Mouse (Mus musculus) midbrain, embryonic 12.5 days (tissue): ENCODE data around the gene Hsbp1. TPM values are rescaled to one million over a fixed set of nuclear protein-coding genes. Genes with fewer than 3 reads are reported as not detected.

Experiments
- ATAC-seq: fragments of 200-750 bp; cut with Nextera tagmentation; 2 replicates; pipeline ENCODE4 v1.8.0; 2017; ENCODE audit warnings: low read depth, moderate TSS enrichment, moderate library complexity; ENCODE audit not compliant: low FRiP score
- H3K27ac ChIP-seq: fragments of 300-500 bp; sonication (generic); replicated peaks from 2 replicates; pipeline ENCODE4 v1.5.1; 2016; ENCODE audit warnings: mild to moderate bottlenecking
- H3K27me3 ChIP-seq: fragments of 300-500 bp; sonication (generic); 2 replicates; pipeline ENCODE4 v1.6.1; 2016; ENCODE audit warnings: mild to moderate bottlenecking
- H3K36me3 ChIP-seq: fragments of 300-500 bp; sonication (generic); 2 replicates; pipeline ENCODE4 v1.6.1; 2016
- H3K4me1 ChIP-seq: fragments of 300-500 bp; sonication (generic); 2 replicates; pipeline ENCODE4 v1.6.1; 2016
- H3K4me2 ChIP-seq: fragments of 300-500 bp; sonication (generic); replicated peaks from 2 replicates; pipeline ENCODE4 v1.6.1; 2016; ENCODE audit warnings: mild to moderate bottlenecking, moderate library complexity
- H3K4me3 ChIP-seq: fragments of 300-500 bp; sonication (generic); 2 replicates; pipeline ENCODE4 v1.5.1; 2016; ENCODE audit warnings: mild to moderate bottlenecking
- H3K9ac ChIP-seq: fragments of 300-500 bp; sonication (generic); replicated peaks from 2 replicates; pipeline ENCODE4 v1.6.1; 2016; ENCODE audit warnings: mild to moderate bottlenecking, moderate library complexity
- H3K9me3 ChIP-seq: fragments of 300-500 bp; sonication (generic); 2 replicates; pipeline ENCODE4 v1.6.1; 2016; ENCODE audit warnings: mild to moderate bottlenecking
- WGBS: fragments of 180-500 bp; shearing (Covaris S2); methylation state at CpG from one replicate; pipeline ENCODE4 v1.1.7; 2016; 5-methylcytosine and 5-hydroxymethylcytosine counted together
- polyA plus RNA-seq: library from polyadenylated mRNA; unstranded; fragments of >200 nt; fragmentation: Nextera tagmentation; extraction: Ambion mirVana; gene quantifications from 2 replicates; pipeline ENCODE4 v1.2.1, GENCODE M21; 2016

Hsbp1 gene
- polyA plus RNA-seq, 1 experiment from 2014 or later, result 391 TPM

DNA sequence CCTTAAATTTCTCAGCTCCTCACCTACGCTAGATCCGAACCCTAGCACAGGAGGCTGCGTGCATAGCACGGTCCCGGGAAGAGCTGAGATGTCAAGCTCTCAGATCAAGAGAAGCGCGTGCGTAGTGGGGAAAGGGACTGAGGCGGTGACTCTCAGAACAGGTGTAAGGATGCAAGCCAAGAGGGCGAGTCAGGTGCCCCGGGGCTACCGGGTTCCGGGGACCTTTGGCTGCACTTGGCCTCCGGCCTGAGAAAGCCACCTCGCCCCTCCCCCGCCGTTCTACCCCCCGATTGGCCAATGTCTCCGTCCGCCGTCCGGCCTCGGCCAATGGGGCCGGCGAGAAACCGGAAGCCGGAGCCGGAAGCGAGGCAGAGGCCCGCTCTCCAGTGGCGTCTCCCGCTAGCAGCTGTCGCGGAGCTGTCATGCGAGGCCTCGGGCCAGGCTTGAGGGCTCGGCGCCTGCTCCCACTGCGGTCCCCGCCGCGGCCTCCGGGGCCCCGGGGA lies 50.3 kb downstream of the Hsbp1 start, which contains the start of gene Mlycd:
Gene Mlycd, plus strand, starts transcription at position 355 of the 503 bp plus-strand sequence.
- Histone ChIP-seq H3K4me2 (peak within 1 kb of the TSS; percentile 100), H3K36me3 (0 out of 2 replicates have a peak, but pooled peaks cover 9% of the 10 kb centered on the region), H3K27ac (peak within 1 kb of the TSS; percentile 92), H3K4me1 (peaks cover 9% of the 10 kb centered on the region), H3K9ac (peak within 1 kb of the TSS; percentile 88), H3K4me3 (peak within 1 kb of the TSS; percentile 97), H3K27me3 (no peaks in the 10 kb centered on the region), H3K9me3 (no peaks in the 10 kb centered on the region)
- ATAC-seq, result peak; percentile 97
- 2% methylated on average over 44 of the region's 44 CpGs for WGBS

GRCm38 (mm10) chr8:119395072-119395950 lies 51.0 kb downstream of the Hsbp1 start:
- Histone ChIP-seq H3K27ac (peak overlapping the region; percentile 92), H3K9ac (peak overlapping the region; percentile 88), H3K27me3 (no peaks in the 10 kb centered on the region), H3K4me3 (peak overlapping the region; percentile 97), H3K4me2 (peak overlapping the region; percentile 100), H3K9me3 (no peaks in the 10 kb centered on the region), H3K4me1 (peaks cover 9% of the 10 kb centered on the region), H3K36me3 (0 out of 2 replicates have a peak, but pooled peaks cover 9% of the 10 kb centered on the region)
- WGBS, result 7% methylated on average over 72 of the region's 83 CpGs
- ATAC-seq, result peak; percentile 67

Other genes starting within 250 kb of the Hsbp1 start
- 14.4 and 14.6 TPM in 2 replicates for gene Mlycd, start 50.4 kb downstream of the Hsbp1 start, polyA plus RNA-seq
- gene Osgin1, start 89.6 kb downstream of the Hsbp1 start, polyA plus RNA-seq, result 0.14 and 0.22 TPM in 2 replicates
- gene Necab2, start 102.2 kb downstream of the Hsbp1 start, polyA plus RNA-seq, result 26.0 and 35.0 TPM in 2 replicates
- 0.15 and 0.21 TPM in 2 replicates for gene Slc38a8, start 157.2 kb downstream of the Hsbp1 start, polyA plus RNA-seq
- gene Mbtps1, start 214.2 kb downstream of the Hsbp1 start, polyA plus RNA-seq, result 96.7 and 110 TPM in 2 replicates
- 100 and 104 TPM in 2 replicates for gene Hsdl1, start 230.7 kb downstream of the Hsbp1 start, polyA plus RNA-seq
- gene Dnaaf1, start 230.7 kb downstream of the Hsbp1 start, polyA plus RNA-seq, result 0.14 and 0.17 TPM in 2 replicates